Mouse (Mus musculus) Muller cell, postnatal 12 days (primary cell): ENCODE results near the gene Cd200r2.

Experiments used
- DNase-seq: peaks from one replicate; pipeline ENCODE4 v3.0.0-alpha.2; 2015; ENCODE audit errors: inconsistent ontology term

Cd200r2 gene

DNA sequence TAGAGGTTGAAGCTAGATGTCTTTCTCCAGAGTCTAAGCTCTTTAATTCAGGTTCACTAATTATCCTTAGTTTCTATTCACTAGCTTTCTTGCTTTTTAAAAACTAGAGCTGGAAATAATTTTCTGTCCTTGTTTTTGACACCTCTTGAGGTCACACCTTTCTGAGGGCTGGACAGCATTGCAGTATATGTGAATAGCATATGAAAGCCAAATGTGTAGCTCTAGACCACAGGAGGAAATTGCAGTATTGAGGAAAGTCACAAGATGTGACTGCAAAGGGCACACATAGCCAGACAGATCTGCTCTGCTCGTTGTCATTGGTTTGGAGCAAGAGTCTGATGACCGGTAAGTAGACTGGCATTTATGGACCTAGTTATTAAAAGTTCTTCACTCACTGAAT is at the start of gene Cd200r2:
Cd200r2 (plus strand) TSS at position 301 of the 400 bp plus-strand sequence.
- DNase-seq: no peak

DNA sequence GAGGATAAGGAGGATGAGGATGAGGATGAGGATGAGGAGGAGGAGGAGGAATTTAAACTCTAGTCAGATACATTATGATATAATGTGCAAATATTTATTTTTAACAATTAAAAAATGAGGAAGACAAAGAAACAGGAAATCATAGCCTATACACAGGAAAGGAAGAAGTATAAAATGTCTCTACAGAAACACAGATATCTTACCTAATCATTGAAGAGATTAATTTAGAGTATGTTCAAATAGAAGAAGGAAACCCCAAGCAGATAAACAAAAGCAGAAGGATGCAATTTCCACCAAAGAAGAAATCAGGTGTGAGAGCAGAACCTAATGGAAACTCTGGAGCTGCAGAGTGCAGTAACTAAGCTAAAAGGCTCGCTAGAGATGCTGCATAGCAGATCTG is 48.9 kb upstream of the Cd200r2 start:
- DNase-seq: no peak

DNA sequence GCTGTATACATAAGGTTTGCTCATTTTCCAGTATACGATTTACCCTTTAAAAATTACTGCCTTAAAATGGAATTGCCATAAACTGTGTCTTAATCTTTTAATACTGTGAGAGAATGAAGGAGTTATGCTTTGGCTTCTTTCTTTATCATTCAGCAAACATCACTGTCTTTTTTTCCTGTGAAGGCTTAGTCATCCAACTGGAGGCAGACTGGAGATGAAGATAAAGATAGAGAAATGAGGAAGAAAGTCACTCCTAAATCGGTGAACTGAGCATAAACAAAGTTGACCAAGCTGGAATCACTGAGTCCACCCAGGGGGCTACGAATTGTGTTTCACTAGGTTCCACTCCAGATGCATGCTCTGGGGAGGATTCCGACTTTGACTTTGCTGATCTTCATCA is 46.4 kb upstream of the Cd200r2 start:
- DNase-seq: no peak

DNA sequence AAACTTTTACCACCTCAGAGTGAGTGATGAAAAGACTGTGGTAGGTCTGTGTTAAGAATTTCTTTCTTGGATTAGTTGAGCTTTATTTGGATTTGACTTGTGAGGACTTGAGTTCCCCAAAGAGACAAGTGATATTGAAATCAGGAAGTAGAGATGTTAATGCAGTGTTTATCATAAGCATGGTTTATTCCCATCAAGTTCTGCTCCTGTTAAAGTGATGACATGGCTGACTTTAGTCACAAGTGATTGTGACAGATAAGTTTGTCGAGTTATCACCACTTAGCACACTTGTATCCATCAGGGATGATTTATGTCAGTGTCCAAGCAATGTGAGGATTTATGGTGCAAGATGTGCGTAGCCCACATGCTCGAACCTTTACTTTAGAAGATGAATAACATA is 34.6 kb upstream of the Cd200r2 start:
- DNase-seq: no peak

DNA sequence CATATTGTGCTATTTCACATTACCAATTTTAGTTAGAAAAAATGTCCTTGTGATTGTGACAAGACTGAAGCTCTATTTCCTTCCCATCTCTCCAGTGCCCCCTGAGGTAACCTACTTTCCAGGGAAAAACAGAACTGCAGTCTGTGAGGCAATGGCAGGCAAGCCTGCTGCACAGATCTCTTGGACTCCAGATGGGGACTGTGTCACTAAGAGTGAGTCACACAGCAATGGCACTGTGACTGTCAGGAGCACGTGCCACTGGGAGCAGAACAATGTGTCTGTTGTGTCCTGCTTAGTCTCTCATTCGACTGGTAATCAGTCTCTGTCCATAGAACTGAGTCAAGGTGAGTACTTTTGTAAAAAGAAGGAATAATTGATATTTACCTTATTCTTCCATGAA is 33.7 kb upstream of the Cd200r2 start:
- peak; percentile 30 for DNase-seq

DNA sequence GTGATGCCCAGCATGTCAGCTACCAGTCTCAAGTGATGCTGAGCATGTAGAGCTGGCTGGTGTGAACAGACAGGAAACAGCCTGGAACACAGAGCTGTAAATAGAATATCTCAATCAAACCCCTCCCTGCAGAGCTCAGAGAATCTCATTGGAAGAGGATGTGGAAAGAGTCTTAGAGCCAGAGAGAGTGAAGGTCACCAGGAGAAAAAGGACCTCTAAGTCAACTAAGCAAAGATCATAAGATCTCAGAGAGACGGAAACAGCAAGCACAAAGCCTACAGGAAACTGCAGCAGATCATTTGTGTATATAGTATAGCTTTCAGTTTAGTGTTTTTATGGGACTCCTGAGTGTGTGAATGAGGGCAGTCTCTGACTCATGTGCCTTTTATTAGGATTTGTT is 8.3 kb downstream of the Cd200r2 start:
- no peak for DNase-seq

DNA sequence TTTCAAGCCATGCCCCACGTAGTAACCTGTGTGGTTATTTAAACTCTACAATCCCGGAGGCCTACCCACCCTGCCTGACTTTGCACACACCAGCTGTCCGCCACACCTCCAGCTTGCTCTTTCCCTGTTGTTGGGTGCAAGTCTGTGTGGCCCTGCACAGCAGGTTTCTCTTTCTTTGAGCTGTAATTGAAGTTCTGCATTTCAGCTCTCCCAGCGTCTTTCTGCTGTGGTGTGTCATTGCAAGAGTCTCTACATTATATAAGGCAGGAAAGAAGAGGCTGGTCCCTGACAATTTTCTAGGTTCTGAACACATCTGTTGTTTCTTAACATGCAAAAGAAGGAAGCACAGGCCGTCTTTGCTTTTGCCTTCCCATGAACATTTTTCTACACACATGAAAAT is 9.7 kb downstream of the Cd200r2 start:
- no peak for DNase-seq

DNA sequence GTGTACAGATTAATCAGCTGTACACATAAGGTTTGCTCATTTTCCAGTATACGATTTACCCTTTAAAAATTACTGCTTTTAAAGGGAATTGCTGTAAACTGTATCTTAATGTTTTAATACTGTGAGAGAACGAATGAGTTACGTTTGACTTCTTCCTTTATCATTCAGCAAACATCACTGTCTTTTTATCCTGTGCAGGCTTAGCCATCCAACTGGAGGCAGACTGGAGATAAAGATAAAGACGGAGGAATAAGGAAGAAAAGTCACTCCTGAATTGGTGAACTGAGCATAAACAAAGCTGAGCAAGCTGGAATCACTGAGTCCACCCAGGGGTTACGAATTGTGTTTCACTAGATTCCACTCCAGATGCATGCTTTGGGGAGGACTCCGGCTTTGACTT is 10.7 kb downstream of the Cd200r2 start:
- no peak for DNase-seq

DNA sequence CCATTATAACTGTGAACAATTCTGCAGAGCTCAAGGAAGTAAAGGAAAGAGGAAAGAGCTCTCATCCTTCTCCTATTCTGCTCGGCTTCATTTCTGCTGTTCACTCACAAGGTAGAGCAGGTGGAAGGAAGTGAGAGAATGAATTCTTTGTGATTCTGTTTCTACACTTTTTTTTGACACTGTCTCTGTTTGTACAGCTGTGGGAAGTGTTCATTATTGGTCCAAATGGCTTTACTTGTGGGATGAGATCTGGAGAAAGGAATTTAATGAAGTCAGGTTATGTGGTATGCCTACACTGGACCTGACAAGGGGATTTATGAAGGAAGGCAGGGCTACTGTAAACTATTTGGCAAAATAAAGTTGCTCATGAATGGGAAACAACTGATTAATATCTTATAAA is 23.9 kb downstream of the Cd200r2 start:
- peak; percentile 17 for DNase-seq

DNA sequence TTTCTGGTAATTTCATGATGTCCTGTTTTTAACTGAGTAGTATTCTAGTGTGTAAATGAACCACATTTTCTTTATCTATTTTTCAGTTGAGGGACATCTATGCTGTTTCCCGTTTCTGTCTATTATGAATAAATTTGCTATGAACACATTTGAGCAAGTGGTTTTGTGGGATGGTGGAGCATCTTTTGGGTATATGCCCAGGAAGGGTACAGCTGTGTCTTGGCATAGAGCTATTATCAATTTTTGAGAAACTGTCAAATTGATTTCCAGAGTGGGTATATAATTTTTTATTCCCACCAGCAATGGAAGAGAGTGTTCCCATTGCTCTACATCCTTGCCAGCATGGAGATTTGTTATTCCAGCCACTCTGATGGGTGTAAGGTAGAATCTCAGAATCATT is 65.1 kb downstream of the Cd200r2 start:
- DNase-seq: no peak

DNA sequence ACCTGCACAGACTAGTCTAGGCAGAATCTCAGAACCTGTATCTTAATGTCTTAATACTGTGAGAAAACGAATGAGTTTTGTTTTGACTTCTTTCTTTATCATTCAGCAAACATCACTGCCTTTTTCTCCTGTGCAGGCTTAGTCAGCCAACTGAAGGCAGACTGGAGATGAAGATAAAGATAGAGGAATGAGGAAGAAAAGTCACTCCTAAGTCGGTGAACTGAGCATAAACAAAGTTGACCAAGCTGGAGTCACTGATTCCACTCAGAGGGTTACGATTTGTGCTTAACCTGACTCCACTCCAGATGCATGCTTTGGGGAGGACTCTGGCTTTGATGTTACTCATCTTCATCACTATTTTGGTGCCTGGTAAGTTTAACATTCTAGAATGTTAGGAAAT is 76.6 kb downstream of the Cd200r2 start, which contains the start of gene Cd200r3:
Cd200r3 (plus strand) TSS at position 211 of the 400 bp plus-strand sequence.
- no peak for DNase-seq

DNA sequence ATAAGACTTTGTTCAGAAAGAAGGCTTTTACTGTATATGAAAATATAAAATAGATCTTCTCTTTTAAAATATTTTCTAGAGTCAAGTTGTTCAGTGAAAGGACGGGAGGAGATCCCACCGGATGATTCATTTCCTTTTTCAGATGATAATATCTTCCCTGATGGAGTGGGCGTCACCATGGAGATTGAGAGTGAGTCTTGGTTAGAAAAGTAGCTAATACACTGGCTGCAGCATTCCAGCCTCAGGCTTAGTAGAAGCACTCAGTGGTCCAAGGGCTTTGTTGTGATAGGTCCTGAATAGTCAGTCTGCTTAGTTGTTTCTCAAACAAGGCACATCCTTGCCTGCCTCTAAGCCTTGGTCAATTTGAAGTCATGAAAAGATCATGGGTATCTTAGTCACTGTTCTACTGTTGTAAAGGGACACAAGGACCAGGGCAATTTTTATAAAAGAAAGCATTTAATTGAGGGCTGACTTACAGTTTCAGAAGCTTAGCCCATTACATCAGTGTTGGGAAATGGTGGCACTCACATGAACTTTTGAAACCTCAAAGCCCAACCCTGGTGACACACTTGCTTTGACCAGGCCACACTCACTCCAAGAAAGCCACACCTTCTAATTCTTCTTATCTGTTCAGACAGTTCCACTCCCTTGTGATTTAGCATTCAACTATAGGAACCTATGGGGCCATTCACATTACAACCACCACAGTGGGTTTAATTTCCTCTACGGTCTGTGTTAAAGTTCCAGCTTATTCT is 84.6 kb downstream of the Cd200r2 start:
- DNase-seq: peak; percentile 41

DNA sequence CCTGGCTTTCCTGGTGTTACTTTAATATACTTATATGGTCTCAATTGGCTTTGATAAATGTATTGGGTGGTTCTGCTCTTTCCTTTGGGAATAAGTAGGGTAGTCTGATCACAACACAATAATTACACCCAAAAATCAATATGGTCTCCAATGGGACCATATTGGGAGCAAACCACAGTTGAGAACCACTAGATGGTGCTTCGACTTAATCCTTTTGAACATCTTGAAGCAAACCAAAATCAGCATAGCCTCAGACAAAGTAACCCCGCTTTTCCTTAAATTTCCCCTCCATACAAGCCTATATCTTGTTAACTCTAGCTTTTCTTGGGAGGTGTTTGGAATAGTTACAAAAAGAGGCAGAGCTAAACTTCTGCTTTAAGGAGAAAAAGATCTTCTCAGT is 95.4 kb downstream of the Cd200r2 start:
- no peak for DNase-seq

DNA sequence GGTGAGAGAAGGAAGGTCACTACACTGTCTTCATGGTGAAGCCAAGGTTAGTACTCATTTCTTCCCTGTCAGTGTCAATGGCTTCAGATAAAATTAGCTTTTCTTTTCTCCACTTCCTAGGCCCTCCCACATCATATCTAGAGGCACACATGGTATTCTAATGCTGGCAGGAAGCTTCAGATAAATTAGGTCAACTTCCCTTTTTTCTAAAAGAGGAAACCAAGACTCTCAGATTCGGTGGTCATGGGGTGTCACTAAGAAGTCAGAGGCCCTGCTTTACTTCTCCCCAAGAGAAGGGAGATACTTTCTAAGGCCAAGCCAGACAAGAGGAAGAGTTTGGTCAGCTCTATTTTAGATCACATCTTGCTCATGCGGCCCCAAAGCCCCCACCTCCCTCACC is 95.9 kb downstream of the Cd200r2 start:
- no peak for DNase-seq

DNA sequence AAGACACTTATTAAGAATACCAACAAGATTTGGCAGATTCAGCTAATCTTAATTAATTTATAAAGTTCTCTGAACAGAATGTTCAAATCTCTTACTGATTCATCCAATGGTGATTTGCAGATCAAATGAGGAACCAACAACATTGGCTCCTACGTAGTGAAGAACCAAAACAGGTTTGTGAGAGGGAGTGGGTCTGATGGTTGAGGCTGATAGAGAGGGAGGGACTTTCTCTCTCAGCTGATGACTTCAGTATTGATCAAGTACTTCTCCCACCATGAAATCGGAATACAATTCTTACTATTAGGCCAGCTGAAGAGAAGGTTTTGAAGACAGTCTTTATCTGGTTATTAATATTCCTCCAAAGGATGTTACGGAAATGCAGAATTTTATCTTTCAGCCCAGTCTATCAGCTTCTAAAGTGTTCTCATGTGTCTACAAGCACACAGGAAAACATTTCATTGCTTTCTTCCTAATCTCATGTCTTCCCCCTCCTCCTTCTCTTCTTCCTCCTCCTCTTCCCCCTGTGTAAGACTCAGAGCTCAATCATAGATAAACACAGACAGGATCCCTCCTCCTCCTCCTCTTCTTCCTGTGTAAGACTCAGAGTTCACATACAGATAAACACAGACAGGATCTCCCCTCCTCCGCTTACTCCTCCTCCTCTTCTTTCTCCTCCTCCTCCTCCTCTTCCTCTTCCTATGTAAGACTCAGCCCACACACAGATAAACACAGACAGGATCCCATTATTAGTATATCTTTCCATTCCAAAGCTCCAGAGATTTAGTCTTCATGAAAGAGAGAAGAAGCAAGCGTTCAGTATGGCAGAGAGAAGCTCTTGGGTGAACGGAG is 97.9 kb downstream of the Cd200r2 start:
- no peak for DNase-seq

DNA sequence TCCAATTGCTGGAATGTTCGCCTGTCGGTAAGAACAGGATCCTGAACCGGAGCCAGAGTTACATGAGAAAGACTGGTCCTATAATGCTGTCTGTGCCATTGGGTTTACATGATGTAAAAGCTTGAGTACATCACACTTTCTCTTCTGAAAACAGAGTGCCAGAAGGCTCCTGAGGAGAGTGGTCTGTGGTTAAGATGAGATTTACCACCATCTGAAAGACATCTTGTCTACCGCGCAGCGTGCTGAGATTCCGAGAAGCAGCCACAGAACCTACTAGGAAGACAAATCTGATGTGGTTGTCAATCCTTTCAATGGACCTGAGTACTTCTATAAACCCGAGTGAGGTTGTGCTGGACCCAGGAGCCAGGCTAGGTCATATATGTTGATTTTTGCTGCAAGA is 98.5 kb downstream of the Cd200r2 start:
- no peak for DNase-seq
